Mouse (Mus musculus) gastrocnemius, postnatal 10 days (tissue): Measurements from ENCODE around the gene Cuzd1. TPM values are rescaled to one million over a fixed set of nuclear protein-coding genes. Genes with fewer than 3 reads are reported as not detected.

Source experiments
- DNase-seq: peaks from one replicate; pipeline ENCODE4 v3.0.0; 2021; ENCODE audit warnings: mixed read lengths
- long read RNA-seq, 2 experiments: library from polyadenylated mRNA; stranded (forward); transcript quantifications; one replicate each; pipeline ENCODE4 v2.0.0; 2021
- total RNA-seq, 2 experiments: library from RNA; stranded (reverse); gene quantifications; 2 replicates each; pipeline ENCODE4 v1.2.3; 2021

Cuzd1 gene
- not detected for total RNA-seq
- long read RNA-seq, experiment 1: 0 reads
- long read RNA-seq, experiment 2: 0 reads

- DNase-seq: no peak
Measured at GRCm38 (mm10) chr7:131322192-131322591, at the start of gene Cuzd1. TSS of gene Cuzd1 (minus strand) at chr7:131322292.

GRCm38 (mm10) chr7:131371470-131371860, 49.4 kb upstream of the Cuzd1 start:
- no peak for DNase-seq

GRCm38 (mm10) chr7:131370648-131371469, 48.8 kb upstream of the Cuzd1 start, which contains the start of gene Pstk:
TSS of gene Pstk (plus strand) at chr7:131371141.
- peak; percentile 89 for DNase-seq

GRCm38 (mm10) chr7:131364131-131364530, 42.0 kb upstream of the Cuzd1 start:
- no peak for DNase-seq

GRCm38 (mm10) chr7:131362615-131363300, 40.7 kb upstream of the Cuzd1 start, which contains the start of gene 2310057M21Rik:
TSS of gene 2310057M21Rik (minus strand) at chr7:131362759.
- DNase-seq: peak; percentile 93

- no peak for DNase-seq
Measured at GRCm38 (mm10) chr7:131362269-131362614, 40.1 kb upstream of the Cuzd1 start.

GRCm38 (mm10) chr7:131356105-131356504, 34.0 kb upstream of the Cuzd1 start:
- no peak for DNase-seq

GRCm38 (mm10) chr7:131345856-131346541, 23.9 kb upstream of the Cuzd1 start:
- DNase-seq: no peak

- no peak for DNase-seq
Measured at GRCm38 (mm10) chr7:131337502-131338068, 15.5 kb upstream of the Cuzd1 start.

GRCm38 (mm10) chr7:131333564-131333963, 11.5 kb upstream of the Cuzd1 start, which contains the start of gene Fam24a:
TSS of gene Fam24a (plus strand) at chr7:131333864.
- DNase-seq: no peak

- DNase-seq: no peak
Measured at GRCm38 (mm10) chr7:131331688-131332087, 9.6 kb upstream of the Cuzd1 start.

GRCm38 (mm10) chr7:131329416-131329815, 7.3 kb upstream of the Cuzd1 start, which contains the start of gene Fam24b:
TSS of gene Fam24b (minus strand) at chr7:131329516.
- DNase-seq: no peak

- DNase-seq: no peak
Measured at GRCm38 (mm10) chr7:131327054-131327453, 5.0 kb upstream of the Cuzd1 start.

- no peak for DNase-seq
Measured at GRCm38 (mm10) chr7:131318340-131318739, 3.8 kb downstream of the Cuzd1 start.

- DNase-seq: no peak
Measured at GRCm38 (mm10) chr7:131317587-131317986, 4.5 kb downstream of the Cuzd1 start.

- no peak for DNase-seq
Measured at GRCm38 (mm10) chr7:131314493-131314892, 7.6 kb downstream of the Cuzd1 start.

GRCm38 (mm10) chr7:131306733-131307132, 15.4 kb downstream of the Cuzd1 start:
- DNase-seq: no peak

- no peak for DNase-seq
Measured at GRCm38 (mm10) chr7:131303340-131303739, 18.8 kb downstream of the Cuzd1 start.

GRCm38 (mm10) chr7:131297151-131297550, 24.9 kb downstream of the Cuzd1 start:
- no peak for DNase-seq

GRCm38 (mm10) chr7:131265851-131266250, 56.2 kb downstream of the Cuzd1 start:
- DNase-seq: no peak

GRCm38 (mm10) chr7:131264251-131264650, 57.8 kb downstream of the Cuzd1 start:
- no peak for DNase-seq

GRCm38 (mm10) chr7:131260946-131261345, 61.1 kb downstream of the Cuzd1 start:
- no peak for DNase-seq
